Mouse (Mus musculus) hindbrain, embryonic 11.5 days (tissue): ENCODE measurements around the gene Lmo2. TPM values are rescaled to one million over a fixed set of nuclear protein-coding genes. Genes with fewer than 3 reads are reported as not detected.

Source experiments
- ATAC-seq: fragments of 200-750 bp; cut with Nextera tagmentation; 2 replicates; pipeline ENCODE4 v1.8.0; 2017; ENCODE audit warnings: mild to moderate bottlenecking, moderate TSS enrichment, moderate library complexity; ENCODE audit not compliant: low FRiP score
- DNase-seq: peaks from one replicate; pipeline ENCODE4 v3.0.0-alpha.2; 2015; ENCODE audit warnings: low spot score
- H3K27ac ChIP-seq: fragments of 300-500 bp; sonication (generic); 2 replicates; pipeline ENCODE4 v1.5.1; 2014; ENCODE audit warnings: mild to moderate bottlenecking, low read depth, low read length
- H3K27me3 ChIP-seq: fragments of 300-500 bp; sonication (generic); 2 replicates; pipeline ENCODE4 v1.6.1; 2014; ENCODE audit warnings: mild to moderate bottlenecking, low read length, moderate library complexity, mixed read lengths; ENCODE audit not compliant: control insufficient read depth, insufficient read depth
- H3K36me3 ChIP-seq: fragments of 300-500 bp; sonication (generic); 2 replicates; pipeline ENCODE4 v1.6.1; 2014; ENCODE audit warnings: mild to moderate bottlenecking, low read length, moderate library complexity, mixed read lengths; ENCODE audit not compliant: control insufficient read depth, insufficient read depth
- H3K4me1 ChIP-seq: fragments of 300-500 bp; sonication (generic); replicated peaks from 2 replicates; pipeline ENCODE4 v1.6.1; 2014; ENCODE audit warnings: low read length, mixed read lengths; ENCODE audit not compliant: control insufficient read depth, insufficient read depth
- H3K4me2 ChIP-seq: fragments of 300-500 bp; sonication (generic); replicated peaks from 2 replicates; pipeline ENCODE4 v1.6.1; 2014; ENCODE audit warnings: mild to moderate bottlenecking, low read depth, low read length
- H3K4me3 ChIP-seq: fragments of 300-500 bp; sonication (generic); 2 replicates; pipeline ENCODE4 v1.5.1; 2014; ENCODE audit warnings: low read depth, low read length
- H3K9ac ChIP-seq: fragments of 300-500 bp; sonication (generic); 2 replicates; pipeline ENCODE4 v1.6.1; 2014; ENCODE audit warnings: low read depth, low read length
- H3K9me3 ChIP-seq: fragments of 300-500 bp; sonication (generic); 2 replicates; pipeline ENCODE4 v1.6.1; 2016; ENCODE audit warnings: low read length; ENCODE audit not compliant: control insufficient read depth
- WGBS: fragments of 180-500 bp; shearing (Covaris S2); extraction: QIAGEN DNeasy Blood & Tissue Kit; methylation state at CpG from one replicate; pipeline ENCODE4 v1.1.7; 2014; 5-methylcytosine and 5-hydroxymethylcytosine counted together
- polyA plus RNA-seq: library from polyadenylated mRNA; unstranded; fragments of >200 nt; fragmentation: Nextera tagmentation; extraction: Ambion mirVana; gene quantifications from 2 replicates; pipeline ENCODE4 v1.2.1, GENCODE M21; 2014

The Lmo2 gene
- polyA plus RNA-seq, 1 experiment from 2014 or later: 21.3 TPM

DNA sequence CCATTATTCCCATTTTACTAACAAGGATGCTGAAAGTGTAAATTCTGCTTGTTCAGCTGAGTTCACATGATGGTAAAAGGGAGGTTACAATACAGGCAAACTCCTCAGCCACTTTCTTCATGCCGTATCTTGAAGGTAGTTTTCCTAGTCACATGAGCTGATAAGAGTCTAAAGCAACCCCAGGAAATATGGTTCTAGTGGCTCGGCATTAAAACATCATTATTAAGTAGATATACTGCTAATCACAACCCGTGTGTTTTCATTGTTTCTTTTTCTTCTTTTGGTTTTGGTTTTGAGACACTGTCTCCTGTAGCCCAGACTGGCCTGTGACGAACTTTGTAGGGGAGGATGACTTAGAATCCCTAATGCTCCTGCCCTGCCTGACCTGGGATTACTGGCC, 10.4 kb downstream of the Lmo2 start:
- no peak overlapping the region for H3K27ac ChIP-seq
- H3K9ac ChIP-seq: no peak overlapping the region
- H3K4me3 ChIP-seq: no peak overlapping the region
- no peaks in the 10 kb centered on the region for H3K9me3 ChIP-seq
- H3K4me1 ChIP-seq: 0 out of 2 replicates have a peak, but pooled peaks cover 4% of the 10 kb centered on the region
- peaks cover 18% of the 10 kb centered on the region for H3K27me3 ChIP-seq
- H3K4me2 ChIP-seq: no peak overlapping the region
- H3K36me3 ChIP-seq: no peaks in the 10 kb centered on the region
- WGBS: 71% methylated on average over 4 of the region's 4 CpGs
- DNase-seq: no peak
- ATAC-seq: no peak

DNA sequence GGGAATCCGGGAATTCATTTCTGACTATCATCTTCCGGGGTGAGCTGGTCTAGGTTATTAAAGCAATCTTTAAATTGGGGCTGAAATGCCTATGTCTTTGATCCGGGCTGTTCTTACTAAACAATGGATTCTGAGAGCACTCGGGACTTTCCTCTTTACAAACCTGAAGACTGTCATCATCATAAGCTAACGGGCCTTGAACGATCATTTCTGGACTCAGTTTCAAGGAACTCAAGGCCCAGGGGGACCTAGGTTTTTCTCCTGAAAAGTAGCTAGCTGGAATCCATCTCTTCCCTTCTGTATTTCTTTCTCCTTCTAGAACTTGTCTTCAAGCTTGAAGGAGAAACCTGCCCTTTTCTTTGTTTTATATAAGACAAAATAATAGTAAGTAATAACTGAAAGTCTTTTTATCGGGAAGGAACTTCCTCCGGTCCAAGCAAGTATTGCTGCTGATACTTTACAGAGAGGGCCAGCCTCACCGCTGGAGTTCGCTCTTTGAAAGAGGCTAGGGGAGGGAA, 11.2 kb downstream of the Lmo2 start:
- Histone ChIP-seq H3K27me3 (peaks cover 18% of the 10 kb centered on the region), H3K4me3 (peak overlapping the region; percentile 70), H3K27ac (0 out of 2 replicates have a peak overlapping the region, but pooled peaks have one; percentile 74), H3K9ac (no peak overlapping the region; the same call in 1 of the 2 replicates), H3K9me3 (no peaks in the 10 kb centered on the region), H3K4me1 (0 out of 2 replicates have a peak, but pooled peaks cover 4% of the 10 kb centered on the region), H3K4me2 (peak overlapping the region; percentile 96), H3K36me3 (no peaks in the 10 kb centered on the region)
- WGBS: 24% methylated on average over 10 of the region's 10 CpGs
- ATAC-seq (no peak), DNase-seq (peak; percentile 19)

DNA sequence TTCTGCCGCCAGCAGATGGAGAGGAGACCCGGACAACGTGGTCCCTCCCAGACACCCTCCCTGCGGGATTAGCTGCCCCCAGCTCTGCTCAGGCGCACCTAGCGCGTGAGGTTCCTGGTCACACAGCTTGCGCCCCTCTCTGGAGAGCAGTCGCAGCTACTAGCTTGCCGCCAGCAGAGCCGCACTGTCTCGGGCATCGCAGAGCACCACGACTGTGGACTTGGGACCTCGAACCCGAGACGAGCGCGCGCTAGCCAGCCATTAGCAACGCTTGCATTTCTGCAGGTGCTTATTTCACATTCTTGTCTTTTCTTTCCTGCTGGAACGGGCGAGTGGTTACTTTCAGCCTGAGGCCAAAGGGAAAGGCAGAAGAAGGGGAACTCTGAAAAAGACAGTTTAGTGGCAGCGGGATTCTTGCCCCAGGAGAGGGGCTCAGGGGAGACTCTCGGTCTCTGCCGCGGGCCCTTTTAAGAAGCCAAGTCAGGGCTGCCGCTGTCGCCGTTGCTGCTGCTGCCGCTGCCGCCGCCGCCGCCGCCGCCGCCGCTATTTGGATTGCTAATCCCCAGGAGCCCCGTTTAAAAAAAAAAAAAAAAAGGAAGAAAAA, 11.8 kb downstream of the Lmo2 start:
- peak; percentile 79 for DNase-seq
- H3K9ac ChIP-seq: peak overlapping the region; percentile 84
- peak overlapping the region; percentile 74; the same call in 1 of the 2 replicates for H3K27ac ChIP-seq
- no peaks in the 10 kb centered on the region for H3K9me3 ChIP-seq
- 1% methylated on average over 40 of the region's 40 CpGs for WGBS
- H3K4me2 ChIP-seq: peak overlapping the region; percentile 96
- peaks cover 18% of the 10 kb centered on the region for H3K27me3 ChIP-seq
- no peaks in the 10 kb centered on the region for H3K36me3 ChIP-seq
- ATAC-seq: peak; percentile 84
- H3K4me3 ChIP-seq: peak overlapping the region; percentile 70
- 0 out of 2 replicates have a peak, but pooled peaks cover 4% of the 10 kb centered on the region for H3K4me1 ChIP-seq

DNA sequence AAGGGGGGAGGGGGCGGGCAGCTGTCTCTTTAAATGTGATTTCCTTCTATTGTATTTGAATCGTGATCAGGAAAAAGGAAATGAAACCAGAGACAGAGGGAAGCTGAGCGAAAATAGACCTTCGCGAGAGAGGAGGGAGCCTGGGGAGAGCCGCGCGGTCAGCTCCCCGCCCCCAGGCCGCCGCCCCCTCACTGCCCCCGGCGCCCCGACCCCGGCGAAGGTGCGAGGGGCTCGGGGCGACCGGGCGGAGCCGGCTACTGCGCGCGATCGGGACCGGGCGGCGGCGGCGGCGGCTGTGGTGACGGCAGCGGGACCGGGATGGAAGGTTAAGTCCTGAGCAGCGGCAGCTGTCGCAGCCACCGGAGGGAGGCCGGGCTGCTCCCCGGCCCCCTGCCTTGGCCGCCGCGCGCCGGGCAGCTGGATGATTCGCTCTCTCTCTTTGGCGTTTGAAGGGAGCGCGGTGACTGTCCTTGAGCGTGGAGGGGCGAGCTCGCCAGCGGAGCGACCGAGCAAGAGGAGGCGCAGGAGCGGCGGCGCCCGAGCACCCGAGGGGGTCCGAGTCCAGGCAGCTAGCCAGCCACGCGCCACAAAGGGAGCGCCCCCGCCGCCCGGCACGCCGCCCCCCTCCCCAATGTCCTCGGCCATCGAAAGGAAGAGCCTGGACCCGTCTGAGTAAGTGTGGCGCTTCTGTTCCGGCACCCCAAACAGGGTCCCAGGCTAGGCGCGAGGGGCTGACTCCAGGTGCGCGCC, 12.4 kb downstream of the Lmo2 start:
- ATAC-seq (peak; percentile 72), DNase-seq (peak; percentile 75)
- Histone ChIP-seq H3K4me2 (peak overlapping the region; percentile 96), H3K4me3 (peak overlapping the region; percentile 70), H3K27ac (peak overlapping the region; percentile 74; the same call in 1 of the 2 replicates), H3K9ac (peak overlapping the region; percentile 84), H3K36me3 (no peaks in the 10 kb centered on the region), H3K27me3 (peaks cover 18% of the 10 kb centered on the region), H3K9me3 (no peaks in the 10 kb centered on the region), H3K4me1 (0 out of 2 replicates have a peak, but pooled peaks cover 4% of the 10 kb centered on the region)
- WGBS: 1% methylated on average over 26 of the region's 79 CpGs

DNA sequence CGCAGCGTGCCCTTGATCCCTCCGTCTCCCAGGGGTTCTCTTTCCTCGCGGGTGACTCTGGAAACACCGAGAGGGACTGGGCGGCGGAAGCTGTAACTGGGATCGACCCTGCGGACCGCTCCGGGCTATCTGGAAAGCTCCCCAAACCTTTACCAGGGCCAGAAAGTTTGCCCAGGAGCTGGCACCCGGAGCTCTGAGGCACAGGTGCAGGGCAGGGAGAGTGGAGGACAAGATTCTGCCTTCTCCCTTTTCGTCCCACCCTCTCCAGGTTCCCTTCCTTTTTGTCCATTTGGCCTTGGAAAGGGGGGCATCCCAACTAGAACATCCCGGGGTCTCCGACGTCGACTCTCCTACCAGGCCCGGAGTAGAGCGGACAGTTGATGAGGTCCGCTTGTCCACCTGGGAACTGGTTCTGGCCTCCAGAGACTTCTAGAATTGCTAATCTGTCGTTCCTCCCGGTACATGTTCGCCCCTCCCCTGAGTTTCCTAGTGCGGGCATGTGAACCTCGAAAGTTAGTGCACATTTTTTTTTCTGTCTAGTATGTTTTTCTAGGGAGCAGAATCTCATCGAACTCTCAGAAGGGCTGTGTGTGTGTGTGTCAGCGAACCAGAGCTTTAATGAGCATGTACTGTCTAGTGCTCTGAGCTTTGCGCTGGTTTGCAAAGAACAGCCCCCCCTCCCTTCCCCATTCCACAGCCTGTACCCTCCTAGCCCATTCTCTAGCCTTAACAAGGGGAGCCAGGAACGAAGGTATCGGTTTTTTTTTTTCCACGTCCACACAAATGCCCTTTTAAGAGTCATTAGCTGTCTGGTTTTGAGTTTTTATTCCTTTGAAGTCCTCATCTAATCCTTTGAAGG, 13.2 kb downstream of the Lmo2 start:
- peak overlapping the region; percentile 96 for H3K4me2 ChIP-seq
- 2% methylated on average over 32 of the region's 32 CpGs for WGBS
- no peaks in the 10 kb centered on the region for H3K9me3 ChIP-seq
- H3K27me3 ChIP-seq: peaks cover 18% of the 10 kb centered on the region
- peak overlapping the region; percentile 84 for H3K9ac ChIP-seq
- no peaks in the 10 kb centered on the region for H3K36me3 ChIP-seq
- peak; percentile 51 for DNase-seq
- H3K4me1 ChIP-seq: 0 out of 2 replicates have a peak, but pooled peaks cover 4% of the 10 kb centered on the region
- ATAC-seq: peak; percentile 38; the same call in 1 of the 2 replicates
- H3K4me3 ChIP-seq: peak overlapping the region; percentile 70
- peak overlapping the region; percentile 74; the same call in 1 of the 2 replicates for H3K27ac ChIP-seq

DNA sequence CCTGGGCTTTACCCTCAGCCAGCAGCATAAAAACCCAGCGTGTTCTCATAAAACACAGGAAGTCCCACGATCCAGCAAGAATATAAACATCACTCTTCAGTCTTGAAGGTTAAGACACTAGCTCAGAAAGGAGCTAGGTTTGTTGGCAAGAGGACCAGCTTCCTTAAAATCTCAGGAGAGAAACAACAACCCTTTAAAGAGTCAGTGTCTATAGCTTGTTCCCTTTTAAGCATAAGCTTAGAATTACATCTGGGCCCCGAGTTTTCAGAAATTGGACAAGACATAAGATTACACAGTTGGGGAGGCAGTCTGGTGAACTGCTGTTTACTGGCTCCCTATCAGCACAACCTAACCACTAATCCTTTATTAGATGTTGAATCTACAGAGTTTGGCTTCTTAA, 14.1 kb downstream of the Lmo2 start:
- H3K27ac ChIP-seq: no peak overlapping the region
- no peak for ATAC-seq
- no peak overlapping the region for H3K9ac ChIP-seq
- 33% methylated on average over 3 of the region's 3 CpGs for WGBS
- H3K27me3 ChIP-seq: peaks cover 18% of the 10 kb centered on the region
- no peak for DNase-seq
- H3K4me2 ChIP-seq: no peak overlapping the region
- 0 out of 2 replicates have a peak, but pooled peaks cover 4% of the 10 kb centered on the region for H3K4me1 ChIP-seq
- peak overlapping the region; percentile 70; the same call in 1 of the 2 replicates for H3K4me3 ChIP-seq
- H3K9me3 ChIP-seq: no peaks in the 10 kb centered on the region
- no peaks in the 10 kb centered on the region for H3K36me3 ChIP-seq

DNA sequence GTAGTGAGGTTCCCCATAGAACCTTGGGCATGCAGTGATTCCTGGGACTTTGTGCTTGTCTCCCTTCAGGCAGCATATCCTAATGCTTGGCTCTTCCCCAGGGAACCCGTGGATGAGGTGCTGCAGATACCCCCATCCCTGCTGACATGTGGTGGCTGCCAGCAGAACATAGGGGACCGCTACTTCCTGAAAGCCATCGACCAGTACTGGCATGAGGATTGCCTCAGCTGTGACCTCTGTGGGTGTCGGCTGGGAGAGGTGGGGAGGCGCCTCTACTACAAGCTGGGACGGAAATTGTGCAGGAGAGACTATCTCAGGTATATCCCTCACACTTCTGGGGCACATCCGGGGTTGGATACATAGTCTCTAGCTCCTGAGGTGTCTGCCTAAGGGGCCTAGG, 18.1 kb downstream of the Lmo2 start:
- Histone ChIP-seq H3K4me3 (no peak overlapping the region), H3K4me2 (no peak overlapping the region), H3K27me3 (peaks cover 12% of the 10 kb centered on the region), H3K9me3 (no peaks in the 10 kb centered on the region), H3K36me3 (no peaks in the 10 kb centered on the region), H3K27ac (no peak overlapping the region), H3K9ac (no peak overlapping the region), H3K4me1 (no peaks in the 10 kb centered on the region)
- 87% methylated on average over 7 of the region's 7 CpGs for WGBS
- ATAC-seq: no peak
- DNase-seq: no peak

DNA sequence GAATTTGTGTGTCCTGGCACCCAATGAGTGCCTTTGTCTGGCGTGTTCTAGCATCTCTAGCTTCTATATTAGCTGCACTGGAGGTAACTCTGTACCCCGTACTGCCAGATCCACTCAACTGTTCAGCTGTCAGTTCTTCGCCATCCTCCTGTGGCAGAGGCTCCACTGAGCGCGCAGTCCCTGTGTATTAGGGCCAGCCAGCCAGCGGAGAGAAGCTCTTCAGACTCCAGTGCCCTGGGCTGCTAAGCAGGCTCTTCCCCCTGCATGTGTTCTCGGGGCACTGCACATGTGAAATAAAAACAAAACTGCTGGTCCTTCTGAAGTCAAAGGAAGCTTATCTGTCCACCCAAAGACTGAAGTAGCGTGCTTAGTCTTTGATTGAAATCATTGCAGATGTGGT, 19.4 kb downstream of the Lmo2 start:
- peaks cover 2% of the 10 kb centered on the region; the same call in 1 of the 2 replicates for H3K27me3 ChIP-seq
- no peaks in the 10 kb centered on the region for H3K36me3 ChIP-seq
- 67% methylated on average over 8 of the region's 8 CpGs for WGBS
- H3K4me2 ChIP-seq: no peak overlapping the region
- no peaks in the 10 kb centered on the region for H3K4me1 ChIP-seq
- no peak for ATAC-seq
- no peak overlapping the region for H3K9ac ChIP-seq
- DNase-seq: no peak
- H3K4me3 ChIP-seq: no peak overlapping the region
- H3K27ac ChIP-seq: no peak overlapping the region
- H3K9me3 ChIP-seq: no peaks in the 10 kb centered on the region
